Mouse (Mus musculus): ENCODE results near the gene Trnau1ap. TPM values are rescaled to one million over a fixed set of nuclear protein-coding genes. Genes with fewer than 3 reads are reported as not detected.

Trnau1ap gene
- polyA plus RNA-seq, 1 experiment from 2014 or later = 62.6 TPM

DNA sequence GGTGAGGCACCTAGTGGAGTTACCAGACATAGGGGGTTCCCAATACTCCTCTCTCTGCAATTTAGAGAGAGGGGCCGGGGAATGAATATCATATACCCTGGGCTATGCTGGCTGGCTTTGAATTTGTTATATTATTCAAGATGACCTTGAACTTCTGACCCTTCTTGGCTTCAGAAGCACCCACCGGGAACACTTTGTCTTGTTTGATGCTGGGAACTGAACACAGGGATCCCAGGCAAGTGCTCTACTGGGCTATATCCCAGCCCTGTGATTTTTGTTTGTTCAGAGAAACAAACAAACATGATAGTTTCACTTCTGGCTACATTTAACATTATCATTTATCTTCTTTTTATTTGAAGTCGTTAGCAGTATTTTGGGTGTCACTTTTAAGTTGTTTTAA is 26.1 kb upstream of the Trnau1ap start:
- no peak for ATAC-seq (ENCODE audit: insufficient read depth, low FRiP score)
- H3K27me3 ChIP-seq (ENCODE audit: control insufficient read depth, insufficient read depth, low read length) = no peaks in the 10 kb centered on the region
- 86% methylated on average over 3 of the region's 3 CpGs for WGBS
- H3K4me2 ChIP-seq (ENCODE audit: low read depth, low read length) = no peak overlapping the region
- H3K27ac ChIP-seq (ENCODE audit: low read length) = no peak overlapping the region
- peaks cover 18% of the 10 kb centered on the region for H3K36me3 ChIP-seq (ENCODE audit: control insufficient read depth, insufficient read depth, low read length)
- H3K4me1 ChIP-seq (ENCODE audit: control insufficient read depth, insufficient read depth, low read length) = peaks cover 10% of the 10 kb centered on the region; the same call in 1 of the 2 replicates
- H3K9me3 ChIP-seq (replicated peaks; ENCODE audit: control insufficient read depth, low read length) = no peaks in the 10 kb centered on the region
- H3K9ac ChIP-seq (ENCODE audit: low read length) = no peak overlapping the region
- no peak overlapping the region for H3K4me3 ChIP-seq (replicated peaks; ENCODE audit: low read length)

DNA sequence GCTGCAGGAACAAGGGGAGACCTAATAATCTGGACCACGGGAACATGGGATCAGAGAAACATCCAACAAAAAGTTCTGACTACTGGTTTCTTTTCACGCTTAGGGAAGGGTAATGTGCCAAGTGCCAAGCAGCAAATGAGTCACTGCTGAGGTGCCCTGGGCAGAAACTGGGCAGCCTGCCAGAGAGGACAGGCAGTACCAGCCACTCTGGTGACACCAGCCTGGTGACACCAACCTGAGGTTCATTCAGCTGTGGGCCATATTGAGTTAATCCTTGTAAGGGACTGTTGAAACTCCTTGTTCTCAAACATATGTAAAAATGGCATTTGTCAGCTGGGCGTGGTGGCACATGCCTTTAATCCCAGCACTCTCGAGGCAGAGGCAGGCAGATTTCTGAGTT is 25.2 kb upstream of the Trnau1ap start:
- no peak overlapping the region for H3K4me2 ChIP-seq (ENCODE audit: low read depth, low read length)
- no peak overlapping the region for H3K4me3 ChIP-seq (replicated peaks; ENCODE audit: low read length)
- 89% methylated on average over 4 of the region's 4 CpGs for WGBS
- peaks cover 15% of the 10 kb centered on the region for H3K36me3 ChIP-seq (ENCODE audit: control insufficient read depth, insufficient read depth, low read length)
- ATAC-seq (ENCODE audit: insufficient read depth, low FRiP score) = no peak
- H3K27me3 ChIP-seq (ENCODE audit: control insufficient read depth, insufficient read depth, low read length) = no peaks in the 10 kb centered on the region
- peaks cover 10% of the 10 kb centered on the region; the same call in 1 of the 2 replicates for H3K4me1 ChIP-seq (ENCODE audit: control insufficient read depth, insufficient read depth, low read length)
- no peak overlapping the region for H3K9ac ChIP-seq (ENCODE audit: low read length)
- peak overlapping the region; percentile 23; the same call in 1 of the 2 replicates for H3K27ac ChIP-seq (ENCODE audit: low read length)
- no peaks in the 10 kb centered on the region for H3K9me3 ChIP-seq (replicated peaks; ENCODE audit: control insufficient read depth, low read length)

DNA sequence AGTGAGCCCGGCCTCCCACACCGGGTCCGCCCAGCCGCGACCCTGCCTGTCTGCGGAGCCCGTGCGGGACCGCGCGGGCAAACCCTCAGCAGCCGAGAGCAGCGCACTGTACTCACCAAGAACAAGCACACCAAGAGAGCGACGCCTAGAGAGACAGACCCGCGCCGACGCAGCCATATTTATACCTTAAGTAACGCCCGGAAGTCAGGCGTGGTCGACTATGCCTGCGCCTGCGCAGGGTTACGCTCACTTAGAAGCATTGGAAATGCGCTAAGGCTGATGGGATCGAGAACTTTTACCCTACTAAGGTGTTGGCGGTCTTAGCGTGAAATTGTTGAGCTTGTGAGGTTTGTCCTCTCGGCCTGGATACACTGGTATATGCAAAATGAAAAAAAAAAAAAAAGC is 24.1 kb upstream of the Trnau1ap start, which contains the start of gene Rcc1:
TSS of gene Rcc1 (minus strand) at position 125 of the 405 bp plus-strand sequence.
- peak within 1 kb of the TSS; percentile 88 for H3K4me3 ChIP-seq (replicated peaks; ENCODE audit: low read length)
- WGBS = 0% methylated on average over 31 of the region's 31 CpGs
- peak; percentile 93 for ATAC-seq (ENCODE audit: insufficient read depth, low FRiP score)

DNA sequence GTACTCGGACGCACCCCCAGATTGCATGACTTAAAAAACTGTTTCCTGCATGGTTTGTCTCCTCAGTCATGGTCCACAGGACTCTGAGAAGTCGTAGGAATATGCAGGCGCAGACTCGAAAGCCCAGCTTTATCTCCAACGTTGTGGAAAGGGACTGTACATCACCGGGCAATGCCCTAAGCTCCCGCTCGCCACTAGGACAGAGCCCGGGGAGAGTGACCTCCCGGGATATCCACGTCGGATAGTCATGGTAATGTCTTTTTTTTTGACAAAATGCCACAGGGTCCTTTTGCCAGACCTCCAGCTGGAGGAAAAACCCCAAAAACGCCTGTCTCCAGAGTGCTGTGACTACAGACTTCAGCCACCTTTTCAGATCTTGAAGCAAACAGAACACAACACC is 23.4 kb upstream of the Trnau1ap start:
- H3K36me3 ChIP-seq (ENCODE audit: control insufficient read depth, insufficient read depth, low read length) = peaks cover 9% of the 10 kb centered on the region
- H3K4me1 ChIP-seq (ENCODE audit: control insufficient read depth, insufficient read depth, low read length) = peaks cover 10% of the 10 kb centered on the region; the same call in 1 of the 2 replicates
- ATAC-seq (ENCODE audit: insufficient read depth, low FRiP score) = no peak
- H3K9ac ChIP-seq (ENCODE audit: low read length) = peak overlapping the region; percentile 94
- no peaks in the 10 kb centered on the region for H3K27me3 ChIP-seq (ENCODE audit: control insufficient read depth, insufficient read depth, low read length)
- H3K9me3 ChIP-seq (replicated peaks; ENCODE audit: control insufficient read depth, low read length) = no peaks in the 10 kb centered on the region
- under 1% methylated on average over 14 of the region's 14 CpGs for WGBS
- H3K27ac ChIP-seq (ENCODE audit: low read length) = peak overlapping the region; percentile 98
- H3K4me2 ChIP-seq (ENCODE audit: low read depth, low read length) = peak overlapping the region; percentile 72
- peak overlapping the region; percentile 88 for H3K4me3 ChIP-seq (replicated peaks; ENCODE audit: low read length)

More for the DNA sequence above, 24.1 kb upstream of the Trnau1ap start, which contains the start of gene Rcc1:
- Histone ChIP-seq H3K27ac (ENCODE audit: low read length) (peak within 1 kb of the TSS; percentile 98), H3K4me2 (ENCODE audit: low read depth, low read length) (peak within 1 kb of the TSS; percentile 72), H3K9ac (ENCODE audit: low read length) (peak within 1 kb of the TSS; percentile 94), H3K9me3 (replicated peaks; ENCODE audit: control insufficient read depth, low read length) (no peaks in the 10 kb centered on the region), H3K27me3 (ENCODE audit: control insufficient read depth, insufficient read depth, low read length) (no peaks in the 10 kb centered on the region), H3K4me1 (ENCODE audit: control insufficient read depth, insufficient read depth, low read length) (peaks cover 10% of the 10 kb centered on the region; the same call in 1 of the 2 replicates), H3K36me3 (ENCODE audit: control insufficient read depth, insufficient read depth, low read length) (peaks cover 9% of the 10 kb centered on the region)

DNA sequence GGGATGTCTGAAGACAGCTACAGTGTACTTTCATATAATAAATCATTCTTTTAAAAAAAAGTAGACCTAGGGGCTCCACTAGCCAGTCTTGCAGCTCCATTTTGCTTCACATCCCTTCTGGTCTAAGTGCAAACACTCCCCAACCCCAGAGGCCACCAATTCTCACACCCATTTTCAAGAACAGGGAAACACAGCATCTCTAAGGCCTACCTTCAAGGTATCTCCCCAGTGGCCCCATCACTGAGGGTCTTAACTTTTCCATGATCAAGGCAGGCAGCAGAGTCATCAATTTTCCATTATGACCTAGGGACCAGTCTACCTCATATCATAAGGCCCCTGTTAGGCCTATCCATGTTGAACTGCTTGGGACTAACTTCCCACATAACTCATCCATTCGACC is 22.1 kb upstream of the Trnau1ap start:
- Histone ChIP-seq H3K27ac (ENCODE audit: low read length) (peak overlapping the region; percentile 47; the same call in 1 of the 2 replicates), H3K4me3 (replicated peaks; ENCODE audit: low read length) (peak overlapping the region; percentile 88), H3K27me3 (ENCODE audit: control insufficient read depth, insufficient read depth, low read length) (no peaks in the 10 kb centered on the region), H3K4me1 (ENCODE audit: control insufficient read depth, insufficient read depth, low read length) (peaks cover 10% of the 10 kb centered on the region; the same call in 1 of the 2 replicates), H3K36me3 (ENCODE audit: control insufficient read depth, insufficient read depth, low read length) (peaks cover 9% of the 10 kb centered on the region), H3K4me2 (ENCODE audit: low read depth, low read length) (peak overlapping the region; percentile 72), H3K9ac (ENCODE audit: low read length) (peak overlapping the region; percentile 7; the same call in 1 of the 2 replicates), H3K9me3 (replicated peaks; ENCODE audit: control insufficient read depth, low read length) (no peaks in the 10 kb centered on the region)
- 30% methylated on average over 1 of the region's 1 CpGs for WGBS
- no peak for ATAC-seq (ENCODE audit: insufficient read depth, low FRiP score)

GRCm38 (mm10) chr4:132350854-132351253 is 21.5 kb upstream of the Trnau1ap start:
- ATAC-seq (ENCODE audit: insufficient read depth, low FRiP score) = no peak
- Histone ChIP-seq H3K9me3 (replicated peaks; ENCODE audit: control insufficient read depth, low read length) (no peaks in the 10 kb centered on the region), H3K4me3 (replicated peaks; ENCODE audit: low read length) (no peak overlapping the region), H3K27ac (ENCODE audit: low read length) (0 out of 2 replicates have a peak overlapping the region, but pooled peaks have one; percentile 14), H3K4me2 (ENCODE audit: low read depth, low read length) (no peak overlapping the region), H3K36me3 (ENCODE audit: control insufficient read depth, insufficient read depth, low read length) (peaks cover 9% of the 10 kb centered on the region), H3K4me1 (ENCODE audit: control insufficient read depth, insufficient read depth, low read length) (peaks cover 13% of the 10 kb centered on the region; the same call in 1 of the 2 replicates), H3K27me3 (ENCODE audit: control insufficient read depth, insufficient read depth, low read length) (no peaks in the 10 kb centered on the region), H3K9ac (ENCODE audit: low read length) (no peak overlapping the region)
- WGBS = 72% methylated on average over 3 of the region's 3 CpGs

DNA sequence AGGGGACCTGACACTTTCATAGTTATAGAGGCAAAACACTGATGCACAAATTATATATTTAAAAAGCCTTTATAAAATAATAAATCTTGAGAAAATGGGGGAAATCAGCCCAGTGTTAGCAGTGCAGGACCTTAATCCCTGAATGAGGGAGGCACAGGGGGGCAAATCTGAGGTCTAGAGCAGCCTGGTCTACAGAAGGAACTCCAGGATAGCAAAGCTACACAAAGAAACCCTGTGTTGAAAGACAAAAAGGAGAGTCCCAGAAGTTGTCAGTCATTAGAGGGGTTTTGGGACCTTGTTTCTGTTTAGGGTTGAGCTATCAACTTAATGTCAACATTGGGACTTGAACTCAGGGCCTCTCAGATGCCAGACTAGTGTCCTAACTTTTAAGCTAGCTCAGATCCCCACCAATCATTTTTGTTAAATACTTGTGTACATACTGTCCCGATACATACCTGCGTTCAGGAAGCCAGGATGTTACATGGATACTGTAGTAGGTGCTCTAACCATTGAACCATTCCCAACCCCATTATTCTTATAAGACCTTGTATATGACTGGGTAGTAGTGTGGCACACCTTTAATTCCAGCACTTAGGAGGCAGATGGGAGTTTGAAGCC is 20.9 kb upstream of the Trnau1ap start:
- 53% methylated on average over 2 of the region's 2 CpGs for WGBS
- Histone ChIP-seq H3K9ac (ENCODE audit: low read length) (no peak overlapping the region), H3K27me3 (ENCODE audit: control insufficient read depth, insufficient read depth, low read length) (no peaks in the 10 kb centered on the region), H3K4me2 (ENCODE audit: low read depth, low read length) (no peak overlapping the region), H3K4me3 (replicated peaks; ENCODE audit: low read length) (no peak overlapping the region), H3K9me3 (replicated peaks; ENCODE audit: control insufficient read depth, low read length) (no peaks in the 10 kb centered on the region), H3K4me1 (ENCODE audit: control insufficient read depth, insufficient read depth, low read length) (peaks cover 15% of the 10 kb centered on the region; the same call in 1 of the 2 replicates), H3K27ac (ENCODE audit: low read length) (no peak overlapping the region), H3K36me3 (ENCODE audit: control insufficient read depth, insufficient read depth, low read length) (peaks cover 9% of the 10 kb centered on the region)
- no peak for ATAC-seq (ENCODE audit: insufficient read depth, low FRiP score)

GRCm38 (mm10) chr4:132349495-132350122 is 20.3 kb upstream of the Trnau1ap start:
- Histone ChIP-seq H3K27ac (ENCODE audit: low read length) (no peak overlapping the region), H3K27me3 (ENCODE audit: control insufficient read depth, insufficient read depth, low read length) (no peaks in the 10 kb centered on the region), H3K36me3 (ENCODE audit: control insufficient read depth, insufficient read depth, low read length) (peaks cover 9% of the 10 kb centered on the region), H3K4me3 (replicated peaks; ENCODE audit: low read length) (no peak overlapping the region), H3K4me1 (ENCODE audit: control insufficient read depth, insufficient read depth, low read length) (peaks cover 17% of the 10 kb centered on the region), H3K9ac (ENCODE audit: low read length) (no peak overlapping the region), H3K9me3 (replicated peaks; ENCODE audit: control insufficient read depth, low read length) (no peaks in the 10 kb centered on the region), H3K4me2 (ENCODE audit: low read depth, low read length) (no peak overlapping the region)
- ATAC-seq (ENCODE audit: insufficient read depth, low FRiP score) = no peak
- WGBS = 61% methylated on average over 3 of the region's 3 CpGs

GRCm38 (mm10) chr4:132346661-132347060 is 17.3 kb upstream of the Trnau1ap start:
- no peaks in the 10 kb centered on the region for H3K27me3 ChIP-seq (ENCODE audit: control insufficient read depth, insufficient read depth, low read length)
- ATAC-seq (ENCODE audit: insufficient read depth, low FRiP score) = no peak
- peaks cover 28% of the 10 kb centered on the region for H3K4me1 ChIP-seq (ENCODE audit: control insufficient read depth, insufficient read depth, low read length)
- H3K36me3 ChIP-seq (ENCODE audit: control insufficient read depth, insufficient read depth, low read length) = peaks cover 8% of the 10 kb centered on the region
- H3K27ac ChIP-seq (ENCODE audit: low read length) = no peak overlapping the region
- 64% methylated on average over 3 of the region's 3 CpGs for WGBS
- H3K4me3 ChIP-seq (replicated peaks; ENCODE audit: low read length) = no peak overlapping the region
- no peaks in the 10 kb centered on the region for H3K9me3 ChIP-seq (replicated peaks; ENCODE audit: control insufficient read depth, low read length)
- H3K9ac ChIP-seq (ENCODE audit: low read length) = no peak overlapping the region
- no peak overlapping the region for H3K4me2 ChIP-seq (ENCODE audit: low read depth, low read length)

Data from stomach, embryonic 16.5 days (tissue).